Mouse (Mus musculus): ENCODE measurements at regions not wholly inside any gene's neighbourhood (a gene's known extent, or its start where the extent isn't known, plus 50 kb on each side); places are given as distances from the start of the nearest gene placed in this dataset.

DNA sequence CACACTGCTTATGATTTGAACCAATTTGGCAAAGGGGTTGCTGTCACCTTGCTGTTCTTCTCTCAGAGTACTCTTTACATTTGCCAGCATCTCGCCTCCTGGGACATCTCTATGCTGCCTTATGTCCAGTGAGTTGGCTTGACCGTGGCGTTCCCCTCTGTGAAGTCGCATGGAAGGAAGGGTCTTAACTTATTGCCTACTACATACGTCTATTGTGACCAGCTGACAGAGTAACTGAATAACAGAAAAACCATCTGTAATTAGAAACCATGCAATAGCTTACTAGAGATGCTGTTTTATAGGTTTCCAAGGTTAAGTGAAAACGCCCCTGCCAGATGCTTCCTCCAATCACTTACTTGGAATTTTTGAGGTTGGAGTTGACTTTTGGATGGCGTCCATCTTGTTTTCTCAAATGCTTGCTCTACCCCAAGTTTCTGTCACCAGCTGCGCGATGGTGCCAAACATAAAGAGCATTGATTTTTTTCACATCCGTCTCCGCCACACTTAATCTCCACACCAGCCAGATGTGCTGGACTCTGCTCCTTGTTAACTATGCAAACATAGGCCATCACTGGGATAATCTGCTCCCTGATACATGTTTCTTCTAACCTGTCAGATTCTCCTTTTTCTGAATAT, 241.7 kb upstream of the Nt5e start:
- Histone ChIP-seq H3K27ac (replicated peaks; ENCODE audit: low read depth, low read length) (no peak overlapping the region), H3K4me3 (ENCODE audit: low read depth, low read length) (no peak overlapping the region), H3K36me3 (ENCODE audit: control insufficient read depth, insufficient read depth, low read length) (no peaks in the 10 kb centered on the region), H3K27me3 (ENCODE audit: control insufficient read depth, insufficient read depth, low read length) (no peaks in the 10 kb centered on the region), H3K4me2 (ENCODE audit: low read depth, severe bottlenecking) (no peak overlapping the region), H3K9ac (ENCODE audit: low read length) (no peak overlapping the region), H3K4me1 (ENCODE audit: control insufficient read depth, insufficient read depth, low read length) (no peaks in the 10 kb centered on the region), H3K9me3 (ENCODE audit: control insufficient read depth, low read length) (no peaks in the 10 kb centered on the region)
- 89% methylated on average over 11 of the region's 11 CpGs for WGBS
- ATAC-seq (ENCODE audit: insufficient number of reproducible peaks, low FRiP score, low TSS enrichment, low read depth) (no peak; the same call in 1 of the 2 replicates), DNase-seq (ENCODE audit: low spot score) (no peak)

DNA sequence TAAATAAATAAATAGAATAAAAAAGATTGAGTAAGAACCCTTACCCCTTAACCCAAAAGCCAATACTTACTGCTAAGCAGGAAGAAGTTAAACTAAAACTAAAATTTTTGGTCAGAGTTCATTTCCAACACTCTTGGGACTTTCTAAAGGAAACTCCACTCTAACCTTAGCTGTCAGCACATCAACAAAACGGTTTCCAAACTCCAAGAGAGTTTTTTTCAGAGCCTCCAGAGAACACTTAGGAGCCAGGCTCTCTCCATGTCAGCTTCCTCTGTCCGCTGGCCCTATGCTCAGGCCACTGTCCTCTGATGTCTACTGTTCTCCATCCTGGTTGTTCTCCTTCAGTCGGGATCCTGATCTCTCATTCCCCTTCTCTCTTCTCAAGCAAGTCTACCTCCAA, 241.1 kb upstream of the Nt5e start:
- no peaks in the 10 kb centered on the region for H3K27me3 ChIP-seq (ENCODE audit: control insufficient read depth, insufficient read depth, low read length)
- 72% methylated on average over 3 of the region's 3 CpGs for WGBS
- H3K27ac ChIP-seq (replicated peaks; ENCODE audit: low read depth, low read length): no peak overlapping the region
- H3K9me3 ChIP-seq (ENCODE audit: control insufficient read depth, low read length): no peaks in the 10 kb centered on the region
- H3K4me1 ChIP-seq (ENCODE audit: control insufficient read depth, insufficient read depth, low read length): no peaks in the 10 kb centered on the region
- DNase-seq (ENCODE audit: low spot score) (no peak), ATAC-seq (ENCODE audit: insufficient number of reproducible peaks, low FRiP score, low TSS enrichment, low read depth) (no peak)
- H3K36me3 ChIP-seq (ENCODE audit: control insufficient read depth, insufficient read depth, low read length): no peaks in the 10 kb centered on the region
- H3K4me3 ChIP-seq (ENCODE audit: low read depth, low read length): no peak overlapping the region
- H3K4me2 ChIP-seq (ENCODE audit: low read depth, severe bottlenecking): no peak overlapping the region
- no peak overlapping the region for H3K9ac ChIP-seq (ENCODE audit: low read length)

DNA sequence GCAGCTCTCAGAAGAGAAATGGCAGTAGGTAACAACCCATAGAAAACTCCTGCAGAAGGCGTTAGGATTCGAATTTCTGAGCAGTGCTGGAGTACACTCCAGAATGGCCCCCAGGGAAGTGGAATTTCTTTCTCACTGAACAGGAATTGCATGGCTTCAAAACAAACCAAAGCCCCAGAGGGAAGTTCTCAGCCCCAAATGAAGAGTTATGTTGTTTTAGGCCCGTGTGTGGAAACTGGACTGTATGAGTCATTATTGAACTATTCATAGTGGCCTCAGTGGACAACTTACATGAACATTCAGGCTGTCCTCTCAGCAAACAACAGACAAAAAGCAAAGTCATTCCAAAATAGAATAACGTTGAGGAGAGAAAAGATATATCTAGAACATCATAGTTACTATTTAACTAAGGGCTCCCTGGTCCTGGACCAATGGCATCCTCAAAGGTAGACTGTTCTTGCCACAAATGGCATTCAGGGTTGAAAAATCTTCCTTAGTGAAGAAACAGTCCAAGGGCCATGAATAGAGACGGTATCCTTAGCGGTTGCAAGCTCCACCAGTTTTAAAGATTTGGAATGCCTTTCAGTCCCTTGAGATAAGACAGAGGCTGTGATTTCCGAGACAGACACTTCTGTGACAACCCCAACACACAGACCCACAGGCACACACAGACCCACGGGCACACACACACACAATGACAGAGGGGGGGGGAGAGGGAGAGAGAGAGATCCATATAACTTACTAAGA, 235.0 kb upstream of the Nt5e start:
- 78% methylated on average over 8 of the region's 8 CpGs for WGBS
- Histone ChIP-seq H3K4me2 (ENCODE audit: low read depth, severe bottlenecking) (no peak overlapping the region), H3K27me3 (ENCODE audit: control insufficient read depth, insufficient read depth, low read length) (no peaks in the 10 kb centered on the region), H3K9ac (ENCODE audit: low read length) (no peak overlapping the region), H3K9me3 (ENCODE audit: control insufficient read depth, low read length) (no peaks in the 10 kb centered on the region), H3K4me3 (ENCODE audit: low read depth, low read length) (no peak overlapping the region), H3K4me1 (ENCODE audit: control insufficient read depth, insufficient read depth, low read length) (no peaks in the 10 kb centered on the region), H3K27ac (replicated peaks; ENCODE audit: low read depth, low read length) (no peak overlapping the region), H3K36me3 (ENCODE audit: control insufficient read depth, insufficient read depth, low read length) (no peaks in the 10 kb centered on the region)
- DNase-seq (ENCODE audit: low spot score) (no peak), ATAC-seq (ENCODE audit: insufficient number of reproducible peaks, low FRiP score, low TSS enrichment, low read depth) (no peak)

DNA sequence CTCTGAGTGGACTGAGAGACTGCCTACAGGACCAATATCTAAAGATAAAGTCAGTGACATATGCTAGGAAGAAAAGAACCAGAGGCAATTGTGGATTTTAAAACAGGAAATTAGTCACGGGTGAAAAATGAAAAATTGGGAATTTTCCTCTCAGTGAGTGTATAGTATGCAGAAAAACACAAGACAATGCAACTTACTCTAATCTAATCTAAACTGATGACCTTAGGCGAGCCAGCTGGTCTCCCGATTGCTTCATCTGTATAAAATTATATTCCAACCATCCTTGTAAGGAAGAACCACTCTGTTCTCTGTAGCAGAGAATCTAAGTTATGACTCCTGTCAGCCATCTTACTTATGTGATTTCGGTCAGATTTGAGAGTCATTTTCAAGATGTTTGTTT, 234.4 kb upstream of the Nt5e start:
- WGBS: 89% methylated on average over 4 of the region's 4 CpGs
- H3K36me3 ChIP-seq (ENCODE audit: control insufficient read depth, insufficient read depth, low read length): no peaks in the 10 kb centered on the region

DNA sequence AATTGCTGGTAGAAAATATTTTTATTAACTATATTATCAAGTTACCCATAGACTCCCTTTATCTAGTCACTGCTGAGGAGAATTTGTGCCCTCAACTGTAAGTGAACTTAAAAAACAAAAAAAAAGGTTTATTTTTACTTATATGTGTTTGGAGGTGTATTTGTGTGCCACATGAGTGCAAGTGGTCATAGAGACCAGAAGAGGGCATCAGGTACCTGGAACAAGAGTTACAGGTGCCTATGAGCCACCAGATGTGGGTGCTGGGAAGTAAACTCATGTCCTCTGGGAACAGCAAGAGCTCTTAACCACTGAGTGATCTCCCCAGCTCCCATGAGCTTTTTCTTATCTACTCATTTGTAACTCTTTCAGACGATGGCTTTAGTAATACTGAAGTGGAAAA, 213.9 kb upstream of the Nt5e start:
- no peak overlapping the region for H3K9ac ChIP-seq (ENCODE audit: low read length)
- H3K27ac ChIP-seq (replicated peaks; ENCODE audit: low read depth, low read length): no peak overlapping the region
- no peaks in the 10 kb centered on the region for H3K4me1 ChIP-seq (ENCODE audit: control insufficient read depth, insufficient read depth, low read length)
- no peaks in the 10 kb centered on the region for H3K9me3 ChIP-seq (ENCODE audit: control insufficient read depth, low read length)
- no peaks in the 10 kb centered on the region for H3K27me3 ChIP-seq (ENCODE audit: control insufficient read depth, insufficient read depth, low read length)
- WGBS: 54% methylated on average over 1 of the region's 1 CpGs
- H3K4me2 ChIP-seq (ENCODE audit: low read depth, severe bottlenecking): no peak overlapping the region
- no peak overlapping the region for H3K4me3 ChIP-seq (ENCODE audit: low read depth, low read length)
- no peak for DNase-seq (ENCODE audit: low spot score)
- no peak for ATAC-seq (ENCODE audit: insufficient number of reproducible peaks, low FRiP score, low TSS enrichment, low read depth)
- H3K36me3 ChIP-seq (ENCODE audit: control insufficient read depth, insufficient read depth, low read length): no peaks in the 10 kb centered on the region

More for the DNA sequence above, 234.4 kb upstream of the Nt5e start:
- Histone ChIP-seq H3K27ac (replicated peaks; ENCODE audit: low read depth, low read length) (no peak overlapping the region), H3K9ac (ENCODE audit: low read length) (no peak overlapping the region), H3K9me3 (ENCODE audit: control insufficient read depth, low read length) (no peaks in the 10 kb centered on the region), H3K27me3 (ENCODE audit: control insufficient read depth, insufficient read depth, low read length) (no peaks in the 10 kb centered on the region), H3K4me3 (ENCODE audit: low read depth, low read length) (no peak overlapping the region), H3K4me1 (ENCODE audit: control insufficient read depth, insufficient read depth, low read length) (no peaks in the 10 kb centered on the region), H3K4me2 (ENCODE audit: low read depth, severe bottlenecking) (no peak overlapping the region)
- no peak for ATAC-seq (ENCODE audit: insufficient number of reproducible peaks, low FRiP score, low TSS enrichment, low read depth)
- DNase-seq (ENCODE audit: low spot score): no peak

DNA sequence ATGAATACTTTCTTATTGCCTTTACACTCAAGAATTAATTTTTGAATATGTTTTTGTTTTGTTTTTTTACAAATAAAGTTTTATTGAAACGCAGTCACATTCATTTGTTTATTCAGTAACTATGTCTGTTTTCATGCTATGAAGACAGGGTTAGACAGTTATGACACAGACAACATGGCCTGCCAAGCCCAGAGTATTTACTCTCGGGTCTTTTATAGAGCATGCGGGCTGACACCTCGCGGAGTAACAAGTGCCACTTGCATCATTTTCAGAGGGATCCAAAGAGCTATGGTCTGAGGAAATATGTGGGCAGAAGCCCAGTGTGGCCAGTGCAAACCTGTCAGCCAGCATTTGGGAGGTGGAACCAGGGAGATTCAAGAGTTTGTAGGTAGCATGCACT, 206.5 kb upstream of the Nt5e start:
- no peak for ATAC-seq (ENCODE audit: insufficient number of reproducible peaks, low FRiP score, low TSS enrichment, low read depth)
- H3K27ac ChIP-seq (replicated peaks; ENCODE audit: low read depth, low read length): no peak overlapping the region
- no peaks in the 10 kb centered on the region for H3K9me3 ChIP-seq (ENCODE audit: control insufficient read depth, low read length)
- no peak overlapping the region for H3K4me2 ChIP-seq (ENCODE audit: low read depth, severe bottlenecking)
- no peak overlapping the region for H3K9ac ChIP-seq (ENCODE audit: low read length)
- no peaks in the 10 kb centered on the region for H3K4me1 ChIP-seq (ENCODE audit: control insufficient read depth, insufficient read depth, low read length)
- DNase-seq (ENCODE audit: low spot score): no peak
- 94% methylated on average over 5 of the region's 5 CpGs for WGBS
- no peaks in the 10 kb centered on the region for H3K36me3 ChIP-seq (ENCODE audit: control insufficient read depth, insufficient read depth, low read length)
- no peak overlapping the region for H3K4me3 ChIP-seq (ENCODE audit: low read depth, low read length)
- no peaks in the 10 kb centered on the region for H3K27me3 ChIP-seq (ENCODE audit: control insufficient read depth, insufficient read depth, low read length)

DNA sequence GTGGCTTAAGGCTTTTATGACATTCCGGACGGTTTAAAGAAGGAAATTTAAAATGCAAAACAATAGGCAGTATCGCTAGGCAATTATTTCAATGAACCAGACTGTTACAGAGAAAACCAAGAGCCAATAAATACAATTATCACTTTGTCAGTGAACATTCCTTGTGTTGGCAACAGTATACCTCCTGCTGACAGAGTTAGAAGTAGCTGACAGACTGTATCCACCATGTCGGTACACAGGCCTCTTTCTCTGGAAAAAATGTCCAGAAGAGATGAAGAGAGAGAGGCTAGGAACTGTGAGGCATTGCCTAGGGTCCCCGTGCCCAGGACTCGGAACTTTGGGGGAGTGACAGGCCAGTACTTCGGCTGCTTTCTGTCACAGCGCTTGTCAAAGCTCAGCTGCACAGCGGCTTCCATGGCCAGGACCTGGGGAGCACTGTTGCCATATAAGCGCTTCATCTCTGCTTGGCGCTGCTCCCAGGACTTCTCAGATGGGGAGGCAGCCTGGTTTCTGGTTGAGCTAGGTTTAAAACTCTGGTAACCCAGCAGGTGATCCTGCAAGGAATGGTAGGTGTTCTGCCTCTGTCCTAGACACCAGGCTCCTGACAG, 205.9 kb upstream of the Nt5e start:
- Histone ChIP-seq H3K9ac (ENCODE audit: low read length) (no peak overlapping the region), H3K27ac (replicated peaks; ENCODE audit: low read depth, low read length) (no peak overlapping the region), H3K4me2 (ENCODE audit: low read depth, severe bottlenecking) (no peak overlapping the region), H3K36me3 (ENCODE audit: control insufficient read depth, insufficient read depth, low read length) (no peaks in the 10 kb centered on the region), H3K4me1 (ENCODE audit: control insufficient read depth, insufficient read depth, low read length) (no peaks in the 10 kb centered on the region), H3K4me3 (ENCODE audit: low read depth, low read length) (no peak overlapping the region), H3K9me3 (ENCODE audit: control insufficient read depth, low read length) (no peaks in the 10 kb centered on the region), H3K27me3 (ENCODE audit: control insufficient read depth, insufficient read depth, low read length) (no peaks in the 10 kb centered on the region)
- WGBS: 81% methylated on average over 11 of the region's 11 CpGs
- DNase-seq (ENCODE audit: low spot score) (no peak), ATAC-seq (ENCODE audit: insufficient number of reproducible peaks, low FRiP score, low TSS enrichment, low read depth) (no peak)

DNA sequence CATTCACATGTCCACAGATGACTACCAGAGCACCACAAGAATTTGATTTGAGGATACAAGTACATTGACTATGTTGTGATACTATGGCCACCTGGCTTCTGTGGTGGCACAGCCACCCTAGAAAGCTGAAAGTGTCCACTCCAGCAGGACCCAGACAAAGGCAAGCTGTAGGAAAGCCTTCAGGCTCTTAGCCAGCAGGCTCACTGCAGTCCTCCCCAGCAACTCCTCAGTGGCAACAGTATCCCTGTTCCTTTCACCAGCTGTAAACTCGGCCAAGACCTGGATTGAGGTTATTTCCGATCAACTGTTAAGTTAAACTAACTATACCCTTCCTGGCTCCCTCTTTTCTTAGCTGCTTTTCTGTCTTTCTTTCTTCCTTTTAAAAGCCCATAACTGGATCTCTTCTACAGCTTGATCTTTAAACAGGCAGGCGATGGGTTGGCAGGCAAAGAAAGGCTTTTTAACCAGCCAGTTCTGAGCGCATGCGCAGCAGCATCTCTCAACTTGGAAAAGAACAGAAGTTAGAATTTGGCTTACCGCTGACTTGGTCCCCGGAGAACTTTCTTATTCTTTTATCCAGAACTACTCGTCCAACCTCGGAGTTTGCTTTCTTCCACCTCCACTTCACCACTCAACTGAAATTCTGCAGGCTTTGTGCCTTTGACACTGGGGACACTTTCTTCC, 202.5 kb upstream of the Nt5e start:
- no peak overlapping the region for H3K9ac ChIP-seq (ENCODE audit: low read length)
- H3K27ac ChIP-seq (replicated peaks; ENCODE audit: low read depth, low read length): no peak overlapping the region
- no peaks in the 10 kb centered on the region for H3K9me3 ChIP-seq (ENCODE audit: control insufficient read depth, low read length)
- no peaks in the 10 kb centered on the region for H3K4me1 ChIP-seq (ENCODE audit: control insufficient read depth, insufficient read depth, low read length)
- WGBS: 86% methylated on average over 9 of the region's 9 CpGs
- no peak overlapping the region for H3K4me2 ChIP-seq (ENCODE audit: low read depth, severe bottlenecking)
- H3K36me3 ChIP-seq (ENCODE audit: control insufficient read depth, insufficient read depth, low read length): no peaks in the 10 kb centered on the region
- ATAC-seq (ENCODE audit: insufficient number of reproducible peaks, low FRiP score, low TSS enrichment, low read depth) (no peak), DNase-seq (ENCODE audit: low spot score) (no peak)
- H3K4me3 ChIP-seq (ENCODE audit: low read depth, low read length): no peak overlapping the region
- H3K27me3 ChIP-seq (ENCODE audit: control insufficient read depth, insufficient read depth, low read length): no peaks in the 10 kb centered on the region

Data from limb, embryonic 11.5 days (tissue).